Mouse (Mus musculus): Measurements from ENCODE around the gene Foxn3.

Foxn3 gene

DNA sequence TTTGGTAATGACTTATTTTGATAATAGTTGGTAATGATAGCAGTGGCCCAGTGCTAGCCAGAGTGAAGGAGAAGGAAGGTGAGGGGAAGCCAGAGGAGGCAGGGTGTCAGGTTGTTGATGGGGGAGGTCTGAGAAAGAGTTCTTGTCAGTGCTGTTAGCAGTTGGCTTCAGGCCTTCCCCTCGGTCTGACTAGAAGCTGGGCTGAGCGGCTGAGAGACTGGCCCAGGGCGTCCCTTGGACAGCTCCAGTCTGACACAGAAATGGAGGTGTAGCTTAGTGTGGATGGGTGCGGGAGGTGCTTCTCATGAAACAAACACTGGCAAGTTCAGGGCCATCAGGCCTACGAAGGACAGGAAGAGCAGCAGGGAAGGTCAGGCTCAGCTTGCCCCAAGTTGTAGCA, 276.3 kb downstream of the Foxn3 start:
- DNase-seq (ENCODE audit: low spot score), result no peak

DNA sequence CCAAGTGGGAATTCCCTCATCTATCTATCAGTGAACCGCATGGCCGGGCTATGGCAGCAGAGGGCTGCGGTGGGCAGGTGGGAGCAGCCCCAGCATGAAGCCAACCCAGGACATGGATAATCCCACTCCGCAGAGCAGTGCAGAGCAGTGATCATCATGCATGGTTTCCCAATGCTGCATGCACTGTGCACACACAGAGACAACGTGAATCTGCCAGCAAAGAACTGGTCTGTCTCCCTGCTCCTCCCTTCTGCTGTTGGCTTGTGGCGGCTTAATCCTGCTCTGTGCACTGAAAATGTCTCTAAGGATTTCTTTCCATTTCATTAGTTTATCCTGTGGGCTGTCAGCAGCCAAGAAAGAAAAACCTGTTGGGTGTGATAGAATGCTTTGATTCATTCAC, 276.7 kb downstream of the Foxn3 start:
- DNase-seq (ENCODE audit: low spot score), result no peak

DNA sequence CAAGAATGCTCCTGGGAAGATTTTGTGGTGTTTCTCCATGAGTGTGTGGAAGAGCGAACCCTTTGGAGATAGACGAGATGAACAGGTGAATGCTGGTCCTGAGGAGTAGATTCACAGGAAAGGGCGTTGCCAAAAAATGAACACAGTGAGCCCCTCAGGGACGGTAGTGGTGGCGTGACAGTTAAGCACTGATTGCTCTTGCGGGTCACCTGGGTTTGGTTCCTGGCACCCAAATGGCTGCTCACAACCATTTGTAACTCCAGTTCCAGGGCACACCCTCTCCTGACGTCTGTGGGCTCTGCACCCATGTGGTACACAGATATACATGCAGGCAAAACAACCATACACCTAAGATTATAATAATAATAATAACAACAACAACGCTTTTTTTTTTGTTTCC, 277.7 kb downstream of the Foxn3 start:
- no peak for DNase-seq (ENCODE audit: low spot score)

DNA sequence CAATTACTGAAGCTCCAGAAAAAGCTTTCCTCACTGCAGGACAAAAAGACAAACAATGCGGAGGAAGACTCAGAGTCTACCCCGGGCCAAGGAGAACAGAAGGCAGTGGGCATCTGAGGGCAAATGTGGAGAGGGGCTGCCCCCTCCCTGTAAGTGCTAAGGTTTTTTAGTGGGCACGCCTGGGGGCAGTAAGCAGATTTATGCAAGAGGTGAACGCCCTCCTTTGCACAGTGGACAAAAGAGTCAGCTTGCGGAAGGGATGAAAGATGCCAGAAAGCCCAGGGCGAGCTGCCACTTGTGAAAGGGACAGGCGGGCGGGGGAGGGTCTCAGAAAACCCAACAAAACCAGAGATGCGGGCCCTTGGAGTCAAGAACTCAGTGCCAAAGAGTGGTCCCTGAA, 278.2 kb downstream of the Foxn3 start:
- DNase-seq (ENCODE audit: low spot score), result no peak

DNA sequence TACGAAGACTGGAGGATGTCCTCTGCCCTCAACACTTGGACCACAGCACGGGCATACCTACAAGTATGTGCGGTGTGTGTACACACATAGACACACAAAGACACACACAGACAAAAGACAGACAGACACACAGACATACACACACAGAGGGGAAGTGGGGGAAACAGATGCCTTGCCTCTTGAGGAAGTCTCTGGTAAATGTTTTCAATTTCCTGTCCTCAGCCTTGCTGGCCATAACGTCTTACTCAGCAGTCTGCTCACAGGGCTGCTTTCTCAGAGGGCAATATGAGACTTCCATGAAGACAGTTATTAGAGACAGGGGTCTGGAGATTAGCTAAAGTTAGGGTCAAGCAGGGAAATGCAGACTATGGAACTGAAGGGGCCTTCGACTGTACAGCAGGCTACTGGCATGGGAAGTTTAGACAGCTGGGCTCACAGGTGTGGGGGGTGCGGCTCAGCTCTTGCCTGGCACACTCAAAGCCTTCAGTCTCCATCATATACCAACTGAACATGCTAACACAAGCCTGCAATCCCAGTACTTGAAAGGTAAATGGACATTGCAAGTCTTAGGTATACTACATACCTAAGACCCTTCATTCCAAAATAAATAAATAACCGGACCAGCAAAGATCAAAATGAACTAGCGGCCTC, 278.8 kb downstream of the Foxn3 start:
- no peak for DNase-seq (ENCODE audit: low spot score)

DNA sequence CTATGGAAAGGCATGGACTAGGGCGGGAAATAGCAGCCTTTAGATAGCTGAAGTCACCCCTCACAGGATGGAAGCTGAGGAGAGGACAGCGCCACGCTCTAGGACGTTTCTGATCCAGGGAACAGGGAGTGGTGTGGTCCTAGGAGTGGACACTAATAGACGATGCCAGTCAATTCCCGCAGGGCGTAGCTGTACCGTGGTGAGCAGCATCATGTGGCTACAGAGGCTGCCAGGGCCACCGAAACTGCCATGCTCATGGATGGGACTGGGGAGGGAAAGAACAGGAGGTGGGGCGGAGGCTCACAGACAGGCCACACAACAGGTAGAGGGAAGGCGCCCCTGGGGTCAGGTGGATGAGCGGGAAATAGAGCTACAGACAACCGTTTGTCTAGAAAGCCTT, 282.6 kb downstream of the Foxn3 start:
- DNase-seq (ENCODE audit: low spot score), result no peak

DNA sequence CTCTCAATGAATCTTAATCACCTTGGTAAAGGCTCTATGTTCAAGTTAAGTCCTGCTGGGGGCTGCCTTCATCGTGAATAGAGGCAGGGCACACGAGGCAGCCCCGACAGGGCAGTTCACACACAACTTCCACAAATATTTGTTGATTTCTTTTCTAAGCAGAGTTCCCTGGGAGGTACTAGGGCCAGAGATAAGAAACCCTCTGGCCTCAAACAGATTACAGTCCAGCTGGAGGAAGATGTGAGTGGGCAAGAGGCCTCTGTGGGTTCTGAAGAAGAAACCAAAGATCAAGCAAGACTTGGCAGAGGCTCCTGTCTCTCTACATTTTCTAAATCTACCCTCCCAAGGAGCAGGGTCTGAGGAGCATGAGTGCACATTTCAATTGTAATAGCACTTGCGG, 283.1 kb downstream of the Foxn3 start:
- no peak for DNase-seq (ENCODE audit: low spot score)

DNA sequence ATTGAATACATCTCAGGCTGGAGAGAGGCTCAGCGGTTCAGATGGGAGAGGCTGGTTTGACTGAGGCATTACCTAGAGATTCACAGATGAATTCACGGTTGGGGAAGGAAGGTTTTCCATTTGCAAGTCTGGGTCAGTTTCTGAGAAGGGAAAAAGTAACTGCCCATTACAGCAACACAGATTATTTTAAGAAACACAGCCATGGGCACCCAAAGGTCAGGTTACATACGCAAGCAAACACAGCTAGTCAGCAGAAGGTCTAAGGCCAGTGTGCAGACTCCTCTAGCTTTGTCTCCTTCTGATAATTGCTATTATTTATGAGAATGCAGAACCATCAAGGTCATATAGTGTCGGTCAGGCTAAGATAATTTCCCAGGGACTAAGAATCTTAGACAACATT, 284.0 kb downstream of the Foxn3 start:
- DNase-seq (ENCODE audit: low spot score), result no peak

DNA sequence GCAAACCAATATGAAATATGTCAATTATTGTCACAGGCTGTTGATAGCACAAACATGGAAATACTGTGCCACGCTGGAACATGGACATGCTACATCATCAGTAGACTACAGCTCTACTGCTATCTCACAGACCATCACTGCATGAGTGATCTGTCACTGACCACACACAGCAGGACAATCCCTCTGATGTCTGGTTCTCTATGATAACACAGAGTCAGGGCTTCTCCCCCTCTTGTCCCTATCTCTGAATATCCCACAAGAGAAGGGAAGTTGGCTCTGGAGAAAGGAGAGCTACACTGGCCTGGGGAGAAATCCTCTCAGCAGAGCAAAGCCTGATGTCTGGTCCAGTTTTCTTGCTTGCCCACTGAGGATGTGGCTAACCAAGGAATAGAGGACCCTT, 288.8 kb downstream of the Foxn3 start:
- DNase-seq (ENCODE audit: low spot score), result no peak

DNA sequence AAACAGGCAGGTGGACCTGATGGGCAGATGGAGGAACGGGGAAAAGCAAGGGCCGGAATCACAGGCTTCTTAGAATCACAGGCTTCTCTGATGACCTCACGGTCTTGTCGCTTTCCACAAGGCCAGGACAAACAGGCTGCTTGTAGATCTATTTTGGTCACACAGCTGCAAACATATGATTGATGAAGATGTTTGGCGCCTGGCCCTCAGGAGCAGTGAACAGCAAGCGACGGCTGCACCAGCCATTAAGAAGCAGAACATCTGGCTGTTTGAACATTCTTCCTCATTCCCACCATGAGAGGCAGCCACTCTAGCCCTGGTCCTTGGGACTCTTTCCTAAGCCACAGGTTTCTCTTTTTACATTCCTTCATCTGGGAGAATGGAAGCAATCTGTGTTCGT, 294.0 kb downstream of the Foxn3 start:
- no peak for DNase-seq (ENCODE audit: low spot score)

DNA sequence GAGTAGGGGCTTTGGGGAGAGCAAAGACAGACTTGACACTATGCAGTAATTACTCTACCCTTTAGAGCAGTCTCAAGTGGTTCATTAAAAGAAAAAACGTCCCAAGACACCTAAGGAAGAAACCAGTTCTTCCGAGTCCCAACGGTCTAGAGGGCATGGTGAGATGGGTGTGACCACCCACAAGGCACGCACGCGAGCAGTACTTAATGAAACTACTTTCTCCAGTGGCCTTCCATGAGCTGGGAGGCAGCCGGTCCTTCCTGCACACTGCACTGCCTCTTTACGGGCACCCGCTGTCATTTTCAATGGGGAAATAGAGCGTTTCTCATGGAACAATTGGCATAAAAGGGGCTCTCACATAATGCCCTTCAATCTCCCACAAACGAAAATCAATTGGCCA, 294.4 kb downstream of the Foxn3 start:
- no peak for DNase-seq (ENCODE audit: low spot score)

DNA sequence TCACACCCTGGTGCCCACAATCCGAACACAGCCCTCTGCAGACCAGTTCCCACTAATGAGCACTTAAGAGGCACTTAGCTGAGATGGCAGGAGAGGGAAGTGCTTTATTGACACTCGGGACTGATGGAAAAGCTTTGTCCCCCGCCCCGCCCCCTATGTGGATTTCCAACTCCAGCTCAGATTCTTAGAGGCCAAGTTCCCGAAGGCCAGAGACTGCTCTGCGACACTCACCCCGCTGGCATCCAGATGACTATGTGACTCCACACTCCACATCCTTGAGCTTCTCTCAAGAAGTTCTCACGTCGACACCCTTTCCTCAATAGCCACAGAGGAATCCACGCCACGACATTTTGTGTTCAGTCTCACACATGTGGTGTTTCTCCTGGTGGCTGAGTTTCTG, 295.6 kb downstream of the Foxn3 start:
- DNase-seq (ENCODE audit: low spot score), result no peak

DNA sequence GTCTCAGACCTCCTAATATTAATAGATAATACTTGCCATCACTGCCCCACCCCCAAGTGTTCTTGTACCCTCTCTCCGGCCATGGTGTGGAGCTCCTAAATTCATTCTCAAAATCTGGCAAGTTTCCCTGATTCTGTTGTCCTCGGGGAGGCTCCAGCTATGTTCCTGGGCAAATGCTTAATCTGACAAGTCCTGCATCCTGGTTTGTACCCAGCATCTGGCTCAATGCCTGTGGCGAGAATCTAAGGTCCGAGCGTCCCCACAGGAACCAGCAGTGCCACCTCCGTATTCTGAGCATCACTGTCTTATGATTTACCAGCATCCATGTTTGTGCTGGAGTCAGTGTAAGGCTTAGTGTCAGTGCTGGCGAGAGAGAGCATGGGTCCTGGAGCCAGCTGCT, 296.9 kb downstream of the Foxn3 start:
- no peak for DNase-seq (ENCODE audit: low spot score)

DNA sequence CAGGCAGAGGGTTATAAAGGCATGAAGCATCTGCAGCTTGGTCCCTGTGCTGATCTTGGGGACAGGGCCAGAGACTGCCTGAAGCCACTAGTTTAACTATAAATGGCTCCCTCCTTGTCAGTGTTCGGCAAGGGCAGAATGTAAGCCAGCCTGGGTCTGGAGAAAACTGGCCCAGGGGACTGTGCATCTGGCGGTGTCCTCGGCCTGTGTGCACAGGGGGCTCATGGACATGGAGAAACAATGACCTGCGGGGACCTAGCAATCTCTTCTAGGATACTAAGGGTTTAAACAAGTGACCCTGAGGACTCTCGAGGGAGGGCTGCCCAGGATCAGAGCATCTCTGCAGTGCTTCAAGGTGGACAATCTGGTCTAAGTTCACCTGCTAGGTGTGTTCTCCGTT, 297.6 kb downstream of the Foxn3 start:
- DNase-seq (ENCODE audit: low spot score), result no peak

DNA sequence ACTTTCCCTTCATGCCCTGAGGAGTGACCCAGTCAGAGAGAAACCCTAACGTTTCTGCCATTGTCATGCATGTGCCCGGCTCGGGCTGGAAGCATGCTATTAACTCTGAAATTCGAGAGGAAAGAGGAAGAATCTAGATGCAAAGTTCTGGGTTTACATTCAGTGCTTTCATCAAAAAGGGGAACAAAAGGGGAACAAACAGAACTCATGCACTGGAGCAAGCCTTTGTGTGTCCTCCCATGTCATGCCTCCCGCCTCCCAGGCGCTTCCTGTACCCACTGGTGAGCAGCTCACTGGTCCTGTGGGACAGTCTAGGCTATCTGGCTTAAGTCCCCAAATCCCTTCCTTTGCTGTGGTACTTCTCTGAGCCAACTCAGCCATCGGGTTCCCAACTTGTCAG, 299.0 kb downstream of the Foxn3 start:
- DNase-seq (ENCODE audit: low spot score), result no peak

DNA sequence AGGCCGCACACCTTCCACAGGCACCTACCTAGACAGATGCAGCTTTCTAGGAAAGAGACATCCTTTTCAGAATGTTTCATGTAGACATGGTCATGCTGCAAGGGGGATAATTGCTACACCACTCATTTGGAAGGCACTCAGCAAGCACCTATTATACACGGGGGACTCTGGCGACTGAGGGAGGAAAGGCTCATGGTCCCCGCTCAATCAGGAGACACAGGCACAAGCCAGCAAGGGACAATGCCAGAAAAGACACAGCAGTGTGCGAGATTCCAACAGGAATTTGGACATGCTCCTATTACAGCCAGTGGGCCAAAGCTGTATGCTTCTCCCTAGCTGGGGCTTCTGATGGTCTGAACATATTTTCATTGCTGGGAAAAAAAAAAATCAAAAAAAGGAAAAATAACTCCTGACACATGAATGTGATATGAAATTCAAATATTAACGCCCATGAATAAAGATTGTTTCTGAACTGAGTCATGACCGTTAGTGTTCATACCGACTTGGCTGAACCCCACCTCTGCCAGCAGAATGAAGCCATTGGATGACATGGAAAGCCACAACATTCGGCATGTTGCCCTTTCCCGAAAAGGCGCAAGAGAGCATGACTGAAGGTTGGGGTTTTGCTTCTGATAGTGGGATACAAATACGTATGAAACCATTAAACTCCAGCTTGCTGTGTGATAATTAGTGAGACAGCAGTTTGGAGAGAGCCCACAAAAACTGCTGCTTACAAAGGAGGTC, 299.6 kb downstream of the Foxn3 start:
- no peak for DNase-seq (ENCODE audit: low spot score)

DNA sequence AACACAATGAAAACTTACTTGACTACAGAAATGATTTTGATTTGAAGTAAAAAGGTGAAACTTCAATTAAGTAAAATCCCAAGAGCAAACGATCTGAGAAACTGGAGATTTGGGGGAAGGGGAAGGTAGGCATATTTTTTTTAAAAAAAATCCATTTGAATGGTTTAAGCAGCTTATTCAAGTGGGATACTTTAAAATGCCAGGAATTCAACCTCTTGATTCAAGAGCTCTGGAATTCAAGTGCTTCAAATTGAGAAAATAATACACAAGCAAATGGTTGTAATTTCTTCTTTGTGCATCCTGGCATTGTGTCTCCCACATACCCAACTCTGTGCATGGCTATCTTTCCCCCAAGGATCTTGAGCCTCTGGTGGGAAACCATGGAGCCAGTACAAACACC, 300.5 kb downstream of the Foxn3 start:
- no peak for DNase-seq (ENCODE audit: low spot score)

DNA sequence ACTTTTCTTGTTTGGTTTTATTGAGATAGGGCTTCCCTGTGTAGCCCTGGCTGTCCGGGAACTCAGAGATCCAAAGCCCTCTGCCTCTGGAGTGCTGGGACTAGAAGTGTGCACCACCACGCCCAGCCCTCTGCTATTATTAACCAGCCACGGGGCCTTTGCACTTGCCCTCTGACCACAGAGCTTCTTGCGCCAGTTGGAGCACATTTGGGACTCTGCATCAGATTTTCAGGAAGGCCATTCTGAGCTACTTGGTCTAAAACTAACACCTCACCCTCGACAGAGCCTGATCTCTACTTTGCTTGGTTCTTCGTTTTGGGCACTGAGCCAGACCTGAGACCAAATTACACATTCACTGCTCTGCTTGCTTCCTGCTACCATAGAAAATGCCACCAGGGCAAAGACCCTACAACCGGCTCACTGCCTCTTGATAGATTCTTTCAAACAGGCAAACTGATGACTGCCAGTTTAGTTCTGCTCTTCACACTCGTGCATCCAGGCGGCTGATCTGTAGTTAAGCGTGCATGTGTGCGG, 301.2 kb downstream of the Foxn3 start:
- no peak for DNase-seq (ENCODE audit: low spot score)

DNA sequence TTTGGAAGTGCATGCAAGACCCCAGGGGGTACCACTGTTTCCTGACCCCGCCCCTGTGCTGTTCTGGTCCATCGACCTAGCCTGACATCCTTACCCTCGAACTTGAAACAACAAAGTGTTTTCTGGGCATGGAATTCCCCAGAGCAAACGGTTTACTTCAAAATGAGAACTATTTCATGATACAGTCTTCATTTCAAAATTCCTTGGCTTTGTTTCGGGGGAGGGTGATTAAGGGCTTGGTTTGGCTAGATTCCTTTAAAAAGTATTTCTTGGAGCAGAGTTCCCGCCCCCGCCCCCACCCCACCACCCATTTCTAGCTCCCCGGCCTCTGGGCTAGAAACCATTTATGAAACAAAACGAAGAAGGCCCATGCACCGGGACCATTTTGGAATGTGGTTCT, 303.2 kb downstream of the Foxn3 start:
- no peak for DNase-seq (ENCODE audit: low spot score)

DNA sequence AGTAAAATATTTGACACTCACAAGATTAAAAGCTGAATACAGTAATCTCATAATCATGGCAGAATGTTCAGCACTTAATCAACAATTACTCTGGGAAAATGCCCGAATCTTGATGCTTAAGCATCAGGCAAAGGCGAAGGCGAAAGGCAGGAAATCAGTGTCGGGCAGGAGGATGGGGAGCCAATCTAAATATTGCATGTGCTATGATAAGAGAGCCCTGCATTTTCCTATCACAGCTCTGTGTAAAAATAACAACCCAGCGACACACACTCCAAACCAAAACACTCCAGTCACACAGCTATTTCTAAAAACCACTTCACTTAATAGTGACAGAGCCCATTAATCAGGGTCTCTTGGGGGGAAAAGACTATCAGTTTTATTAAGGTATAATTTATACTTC, 305.8 kb downstream of the Foxn3 start:
- no peak for DNase-seq (ENCODE audit: low spot score)

DNA sequence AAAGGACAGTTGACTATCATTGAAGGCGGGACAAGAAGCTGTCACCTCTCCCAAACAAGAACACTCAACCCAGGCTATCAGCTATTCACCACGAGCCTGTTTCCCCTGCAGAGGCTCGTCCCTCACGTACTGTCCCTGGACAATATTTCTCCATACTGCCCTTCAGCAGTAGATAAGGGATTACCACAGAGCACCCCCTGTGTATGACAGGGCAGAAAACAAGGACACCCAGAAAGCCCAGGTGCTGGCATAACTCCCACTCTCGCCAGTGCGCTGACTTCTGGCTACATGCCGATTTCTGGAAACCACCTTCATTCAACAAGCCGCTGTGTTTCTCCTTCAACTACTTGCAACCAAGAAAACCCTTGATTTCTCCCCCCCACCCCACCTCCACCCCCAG, 306.4 kb downstream of the Foxn3 start:
- no peak for DNase-seq (ENCODE audit: low spot score)

DNA sequence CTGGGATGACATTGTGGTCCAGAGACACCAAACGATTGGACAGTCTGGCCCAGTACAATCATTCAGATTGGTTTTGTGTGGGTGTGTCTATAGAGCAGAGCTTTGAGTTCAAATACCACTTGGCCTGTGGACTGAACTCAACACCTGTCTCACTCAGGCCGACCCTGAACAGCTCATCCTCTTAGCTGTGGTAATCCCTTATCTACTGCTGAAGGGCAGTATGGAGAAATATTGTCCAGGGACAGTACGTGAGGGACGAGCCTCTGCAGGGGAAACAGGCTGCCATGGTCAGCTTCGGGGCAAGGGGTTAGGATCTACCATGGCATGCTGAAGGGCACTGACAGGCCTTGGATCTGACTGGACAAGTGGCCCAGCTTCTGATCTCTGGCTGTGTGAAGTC, 306.9 kb downstream of the Foxn3 start:
- no peak for DNase-seq (ENCODE audit: low spot score)

DNA sequence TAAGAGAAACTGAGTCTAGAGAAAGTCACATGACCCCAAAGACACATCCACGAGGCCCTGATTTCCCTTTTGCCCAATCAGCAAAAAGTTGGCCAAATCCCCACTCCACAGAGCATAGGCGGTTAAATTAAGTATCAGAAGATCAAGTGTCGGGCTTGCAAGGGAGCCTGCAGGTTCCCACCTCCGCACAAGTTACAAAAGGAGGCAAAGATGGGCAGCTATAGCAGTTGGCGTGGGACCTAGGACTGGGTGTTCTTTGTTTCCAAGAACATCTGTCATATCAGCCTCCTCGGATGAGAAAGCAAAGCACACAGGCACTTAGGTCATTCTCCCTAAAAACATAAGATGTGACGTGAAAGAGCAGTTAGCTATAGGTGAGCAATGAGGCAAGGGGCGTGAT, 308.9 kb downstream of the Foxn3 start:
- DNase-seq (ENCODE audit: low spot score), result no peak

DNA sequence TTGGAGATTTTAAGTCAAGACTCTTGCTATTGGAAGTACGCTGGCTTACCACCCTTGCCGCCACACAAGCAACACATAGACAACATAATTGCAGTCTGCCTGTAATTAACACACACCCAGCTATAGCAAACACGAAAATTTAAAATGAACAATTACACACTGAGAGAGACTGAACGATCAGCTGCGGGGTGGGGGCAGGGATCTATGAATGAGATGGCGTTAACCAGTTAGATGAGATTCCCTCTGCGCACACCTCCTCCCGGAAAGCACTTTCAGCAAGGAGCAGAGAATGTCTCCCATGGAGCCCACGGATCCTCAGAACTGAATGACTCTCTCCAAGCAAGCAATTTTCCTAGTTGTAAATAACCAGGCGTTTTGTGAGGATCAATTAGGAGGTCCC, 309.8 kb downstream of the Foxn3 start:
- DNase-seq (ENCODE audit: low spot score), result no peak
